ENCODE assay signal across 18 mouse cellular contexts in the genomic region with DNA sequence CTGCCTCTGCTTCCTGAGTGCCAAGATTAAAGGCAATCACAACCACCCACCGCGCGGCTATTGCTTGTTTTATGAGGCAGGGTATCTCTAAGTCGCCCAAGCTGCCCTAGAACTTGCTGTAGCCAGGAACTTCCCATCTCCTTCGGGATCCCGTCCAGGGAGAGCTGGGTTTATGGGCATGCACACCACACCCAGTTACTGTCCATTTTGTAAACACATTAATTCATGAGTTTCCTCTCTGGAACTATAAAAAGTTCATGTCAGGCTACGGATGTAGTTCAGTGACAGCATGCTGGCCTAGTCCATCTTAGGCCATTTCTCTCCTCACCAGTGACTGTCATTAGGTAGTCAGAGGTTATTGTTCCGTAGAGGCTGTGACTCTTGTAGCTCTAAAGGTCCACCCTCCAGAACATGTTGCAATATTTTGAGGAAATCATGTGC. TPM values are rescaled to one million over a fixed set of nuclear protein-coding genes. Genes with fewer than 3 reads are reported as not detected.
DNase-seq lines count a peak whose midpoint lies in the region; ATAC-seq lines count a peak whose summit lies in the region.
"Had no signal": no experiment of that assay in that cellular context is flagged by ENCODE, and none has a peak within 500 bp of the region (broad histone marks: within the 10 kb centered on the region; RNA-seq: fewer than 3 reads in every experiment).

No protein-coding gene starts in this region.

- H3K9ac ChIP-seq in kidney, embryonic 14.5 days (ENCODE audit: low read depth, low read length) = no peak overlapping the region

- ATAC-seq in kidney, embryonic 14.5 days (ENCODE audit: low FRiP score, low TSS enrichment) = no peak
- peak; percentile 22 for ATAC-seq in granulocyte monocyte progenitor cell, adult 5-6 weeks (replicated peaks; ENCODE audit: poor library complexity, severe bottlenecking)
- ATAC-seq: forebrain, embryonic 14.5 days; hindbrain, embryonic 16.5 days; Patski had no signal

- peak; percentile 48 for DNase-seq in adrenal gland, postnatal 10 days
- DNase-seq in adrenal gland, postnatal 4 days (ENCODE audit: low spot score in 2 of 2) = no peak
- DNase-seq in kidney, adult 9 months = peak; percentile 60
- peak; percentile 64 for DNase-seq in lung, postnatal 14 days
- no peak for DNase-seq in embryo, embryonic 11 days
- DNase-seq in spleen, postnatal 4 days (ENCODE audit: low spot score in 2 of 2) = no peak
- DNase-seq: cerebellum, postnatal 10 days; layer of hippocampus, postnatal 36 days; left cerebral cortex, postnatal 4 days; spleen, adult 18-20 months; thymus, postnatal 25 days had no signal

- no peak overlapping the region for H3K27ac ChIP-seq in kidney, embryonic 14.5 days (ENCODE audit: low read depth, low read length)
- H3K27ac ChIP-seq: kidney, postnatal 0 days had no signal

- 73% methylated on average over 8 of the region's 8 CpGs for WGBS in kidney, embryonic 14.5 days

- peaks cover 4% of the 10 kb centered on the region; the same call in 1 of the 2 replicates for H3K9me3 ChIP-seq in kidney, embryonic 14.5 days (ENCODE audit: control insufficient read depth, low read length)

- no peak overlapping the region for H3K4me3 ChIP-seq in kidney, embryonic 14.5 days (ENCODE audit: low read length)

- no peaks in the 10 kb centered on the region for H3K36me3 ChIP-seq in kidney, embryonic 14.5 days (ENCODE audit: control insufficient read depth, insufficient read depth, low read length)

- H3K27me3 ChIP-seq in kidney, embryonic 14.5 days (ENCODE audit: control insufficient read depth, insufficient read depth, low read length) = no peaks in the 10 kb centered on the region
- H3K27me3 ChIP-seq: Patski had no signal

- H3K4me1 ChIP-seq in kidney, embryonic 14.5 days (ENCODE audit: control insufficient read depth, insufficient read depth, low read length) = no peaks in the 10 kb centered on the region

- H3K4me2 ChIP-seq in kidney, embryonic 14.5 days (replicated peaks; ENCODE audit: low read depth, low read length) = no peak overlapping the region
- H3K4me2 ChIP-seq: midbrain, embryonic 11.5 days had no signal

RNA-seq across cellular contexts. Expression of a gene that starts 34.8 kb away (rescaled TPM):
- 100 to 1,000 TPM; 204 to 243 TPM for total RNA-seq in adrenal gland, postnatal 10 days (2021)
- 10 to 100 TPM; 25.5 to 26.0 TPM for total RNA-seq in adrenal gland, postnatal 4 days (2021)
- polyA plus RNA-seq in kidney, embryonic 14.5 days (2014; fragmentation: Nextera tagmentation; extraction: Ambion mirVana) = not detected in 2 replicates
- total RNA-seq in granulocyte monocyte progenitor cell, adult 5-6 weeks (2014; fragmentation: Nextera tagmentation) = 1.5 TPM in 1 of 2 replicates, not detected in the other
- total RNA-seq in granulocyte monocyte progenitor cell, adult 5-6 weeks (2017) = 0.41 TPM in 1 of 2 replicates, not detected in the other
- polyA plus RNA-seq: forebrain, embryonic 14.5 days; hindbrain, embryonic 16.5 days; kidney, postnatal 0 days; midbrain, embryonic 11.5 days had no signal

RNA-seq across cellular contexts. Expression of a gene that starts 47.5 kb away (rescaled TPM):
- total RNA-seq in adrenal gland, postnatal 10 days (2021) = 10 to 100 TPM; 21.9 to 22.9 TPM
- total RNA-seq in adrenal gland, postnatal 4 days (2021) = 10 to 100 TPM; 17.2 to 23.1 TPM
- 19.5 and 26.0 TPM in 2 replicates for polyA plus RNA-seq in kidney, embryonic 14.5 days (2014; fragmentation: Nextera tagmentation; extraction: Ambion mirVana)
- total RNA-seq in granulocyte monocyte progenitor cell, adult 5-6 weeks (2014; fragmentation: Nextera tagmentation) = 2.7 and 24.3 TPM in 2 replicates
- 7.7 and 13.4 TPM in 2 replicates for total RNA-seq in granulocyte monocyte progenitor cell, adult 5-6 weeks (2017)
- polyA plus RNA-seq: Patski had no signal

RNA-seq across cellular contexts. Expression of a gene that starts 52.8 kb away (rescaled TPM):
- total RNA-seq in adrenal gland, postnatal 10 days (2021) = 10 to 100 TPM; 11.5 to 14.8 TPM
- total RNA-seq in adrenal gland, postnatal 4 days (2021) = 10 to 100 TPM; 18.6 to 18.8 TPM
- polyA plus RNA-seq in kidney, embryonic 14.5 days (2014; fragmentation: Nextera tagmentation; extraction: Ambion mirVana) = 3.9 and 9.8 TPM in 2 replicates
- total RNA-seq in granulocyte monocyte progenitor cell, adult 5-6 weeks (2014; fragmentation: Nextera tagmentation) = 5.1 and 7.0 TPM in 2 replicates
- 1.9 and 2.4 TPM in 2 replicates for total RNA-seq in granulocyte monocyte progenitor cell, adult 5-6 weeks (2017)
- polyA plus RNA-seq: Patski had no signal

Comparison
In these comparisons a context has a peak if more than half of its experiments do, and no peak if none do; other contexts are left out.
1. DNase-seq: peak in adrenal gland, postnatal 10 days (single experiment), kidney, adult 9 months (single experiment) and lung, postnatal 14 days (single experiment); none in adrenal gland, postnatal 4 days (0 of 2), embryo, embryonic 11 days (single experiment) and spleen, postnatal 4 days (0 of 2).
2. RNA of a gene that starts 34.8 kb away (total RNA-seq): 204 to 243 TPM in adrenal gland, postnatal 10 days and 25.5 to 26.0 TPM in adrenal gland, postnatal 4 days; 0.41 to 1.5 TPM in granulocyte monocyte progenitor cell, adult 5-6 weeks; every median in the first group is over 10 times any median in the second.